Mouse (Mus musculus): ENCODE measurements around the gene Hdac5. TPM values are rescaled to one million over a fixed set of nuclear protein-coding genes. Genes with fewer than 3 reads are reported as not detected.

The Hdac5 gene
- polyA plus RNA-seq, 1 experiment from 2014 or later = 59.8 TPM

DNA sequence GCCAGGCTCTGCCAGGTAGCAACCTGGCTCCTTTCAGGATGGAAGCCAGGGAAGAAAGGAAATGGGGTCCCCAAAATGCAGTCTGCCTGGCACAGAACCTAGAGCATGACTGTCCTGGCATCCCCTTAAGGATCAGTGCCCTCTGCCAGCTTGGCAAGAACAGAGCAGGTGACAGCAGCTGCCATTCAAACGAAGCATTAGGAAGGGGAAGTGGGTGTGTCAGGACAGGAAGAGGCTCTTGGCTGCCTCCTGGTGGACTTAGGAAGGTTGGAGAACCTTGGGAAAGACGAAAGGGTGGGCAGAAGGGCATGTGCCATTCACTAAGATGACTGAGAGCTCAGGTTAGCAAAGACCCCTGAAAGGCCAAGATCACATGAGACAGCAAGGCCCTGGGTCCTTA lies 20.2 kb downstream of the Hdac5 start:
- Histone ChIP-seq H3K9me3 (ENCODE audit: low read length) (no peaks in the 10 kb centered on the region), H3K36me3 (ENCODE audit: insufficient read depth, low read length) (peaks cover 9% of the 10 kb centered on the region; the same call in 1 of the 2 replicates), H3K9ac (replicated peaks; ENCODE audit: low read length) (no peak overlapping the region), H3K4me1 (ENCODE audit: insufficient read depth, low read length) (peaks cover 53% of the 10 kb centered on the region), H3K27ac (ENCODE audit: low read length) (no peak overlapping the region), H3K4me3 (ENCODE audit: low read length) (no peak overlapping the region), H3K27me3 (ENCODE audit: insufficient read depth, low read length) (no peaks in the 10 kb centered on the region), H3K4me2 (replicated peaks; ENCODE audit: low read depth, low read length) (no peak overlapping the region)
- ATAC-seq (ENCODE audit: low FRiP score, low TSS enrichment) = no peak
- WGBS = 35% methylated on average over 2 of the region's 2 CpGs

GRCm38 (mm10) chr11:102208846-102209245 lies 21.1 kb downstream of the Hdac5 start:
- 56% methylated on average over 3 of the region's 4 CpGs for WGBS
- Histone ChIP-seq H3K27ac (ENCODE audit: low read length) (no peak overlapping the region), H3K9me3 (ENCODE audit: low read length) (no peaks in the 10 kb centered on the region), H3K27me3 (ENCODE audit: insufficient read depth, low read length) (no peaks in the 10 kb centered on the region), H3K36me3 (ENCODE audit: insufficient read depth, low read length) (peaks cover 16% of the 10 kb centered on the region; the same call in 1 of the 2 replicates), H3K4me1 (ENCODE audit: insufficient read depth, low read length) (peaks cover 44% of the 10 kb centered on the region), H3K9ac (replicated peaks; ENCODE audit: low read length) (no peak overlapping the region; the same call in 1 of the 2 replicates), H3K4me3 (ENCODE audit: low read length) (no peak overlapping the region), H3K4me2 (replicated peaks; ENCODE audit: low read depth, low read length) (no peak overlapping the region)
- ATAC-seq (ENCODE audit: low FRiP score, low TSS enrichment) = no peak

- no peak; the same call in 1 of the 2 replicates for ATAC-seq (ENCODE audit: low FRiP score, low TSS enrichment)
These were observed 21.9 kb downstream of the Hdac5 start for GRCm38 (mm10) chr11:102207825-102208777.

DNA sequence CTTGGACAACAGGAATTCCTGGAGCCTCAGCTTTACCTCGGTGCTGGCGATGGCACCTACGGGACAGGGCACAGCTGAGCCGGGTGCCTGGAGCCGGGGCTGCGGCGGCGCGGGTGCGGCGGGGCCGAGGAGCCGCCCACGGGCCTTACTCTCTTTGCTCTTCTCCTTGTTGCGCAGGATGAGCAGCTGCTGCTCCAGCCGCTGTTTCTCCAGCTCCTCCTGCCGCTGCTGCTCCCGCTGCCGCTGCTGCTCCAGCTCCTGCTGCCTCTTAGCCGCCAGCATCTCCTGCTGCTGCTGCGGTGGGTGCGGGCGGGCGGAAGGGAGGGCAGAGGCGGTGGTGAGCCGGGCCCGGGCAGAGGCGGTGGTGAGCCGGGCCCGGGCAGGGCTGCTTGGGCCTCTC lies 23.5 kb downstream of the Hdac5 start:
- H3K36me3 ChIP-seq (ENCODE audit: insufficient read depth, low read length) = peaks cover 27% of the 10 kb centered on the region
- peaks cover 34% of the 10 kb centered on the region for H3K4me1 ChIP-seq (ENCODE audit: insufficient read depth, low read length)
- H3K27me3 ChIP-seq (ENCODE audit: insufficient read depth, low read length) = no peaks in the 10 kb centered on the region
- no peak overlapping the region for H3K27ac ChIP-seq (ENCODE audit: low read length)
- no peak overlapping the region for H3K4me3 ChIP-seq (ENCODE audit: low read length)
- WGBS = 67% methylated on average over 30 of the region's 30 CpGs
- ATAC-seq (ENCODE audit: low FRiP score, low TSS enrichment) = no peak
- H3K9ac ChIP-seq (replicated peaks; ENCODE audit: low read length) = no peak overlapping the region
- no peak overlapping the region for H3K4me2 ChIP-seq (replicated peaks; ENCODE audit: low read depth, low read length)
- H3K9me3 ChIP-seq (ENCODE audit: low read length) = no peaks in the 10 kb centered on the region

More at GRCm38 (mm10) chr11:102207825-102208777, 21.9 kb downstream of the Hdac5 start:
- WGBS = 50% methylated on average over 11 of the region's 11 CpGs
- H3K27me3 ChIP-seq (ENCODE audit: insufficient read depth, low read length) = no peaks in the 10 kb centered on the region
- H3K9ac ChIP-seq (replicated peaks; ENCODE audit: low read length) = no peak overlapping the region
- H3K4me1 ChIP-seq (ENCODE audit: insufficient read depth, low read length) = peaks cover 43% of the 10 kb centered on the region
- H3K4me2 ChIP-seq (replicated peaks; ENCODE audit: low read depth, low read length) = peak overlapping the region; percentile 26; the same call in 1 of the 2 replicates
- H3K36me3 ChIP-seq (ENCODE audit: insufficient read depth, low read length) = peaks cover 17% of the 10 kb centered on the region; the same call in 1 of the 2 replicates
- H3K4me3 ChIP-seq (ENCODE audit: low read length) = no peak overlapping the region
- H3K9me3 ChIP-seq (ENCODE audit: low read length) = no peaks in the 10 kb centered on the region
- peak overlapping the region; percentile 51; the same call in 1 of the 2 replicates for H3K27ac ChIP-seq (ENCODE audit: low read length)

GRCm38 (mm10) chr11:102201408-102201821 lies 28.6 kb downstream of the Hdac5 start:
- Histone ChIP-seq H3K27me3 (ENCODE audit: insufficient read depth, low read length) (no peaks in the 10 kb centered on the region), H3K9me3 (ENCODE audit: low read length) (no peaks in the 10 kb centered on the region), H3K4me2 (replicated peaks; ENCODE audit: low read depth, low read length) (no peak overlapping the region), H3K36me3 (ENCODE audit: insufficient read depth, low read length) (peaks cover 49% of the 10 kb centered on the region), H3K9ac (replicated peaks; ENCODE audit: low read length) (no peak overlapping the region), H3K4me3 (ENCODE audit: low read length) (no peak overlapping the region), H3K27ac (ENCODE audit: low read length) (no peak overlapping the region), H3K4me1 (ENCODE audit: insufficient read depth, low read length) (no peaks in the 10 kb centered on the region)
- ATAC-seq (ENCODE audit: low FRiP score, low TSS enrichment) = no peak
- WGBS = 78% methylated on average over 12 of the region's 12 CpGs

DNA sequence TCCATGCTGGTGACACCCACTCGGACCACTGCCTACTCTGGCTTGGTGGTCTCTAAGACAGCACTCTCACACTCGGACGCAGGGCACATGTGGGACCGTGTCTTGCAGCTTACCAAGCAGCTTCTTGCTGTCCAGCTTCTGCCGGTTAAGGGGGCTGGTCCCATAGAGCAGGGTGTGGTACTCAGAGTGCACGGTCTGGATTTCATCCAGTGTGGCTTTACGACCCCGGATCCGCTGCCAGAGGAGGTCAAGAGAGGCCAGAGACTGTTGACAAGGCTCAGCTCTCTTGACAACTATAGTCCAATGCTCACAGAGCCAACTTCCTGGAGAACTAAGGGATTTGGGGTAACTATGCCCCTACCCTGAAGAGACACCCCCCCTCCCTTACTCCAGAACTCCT lies 30.1 kb downstream of the Hdac5 start:
- H3K4me3 ChIP-seq (ENCODE audit: low read length) = no peak overlapping the region
- 34% methylated on average over 9 of the region's 9 CpGs for WGBS
- no peak overlapping the region for H3K4me2 ChIP-seq (replicated peaks; ENCODE audit: low read depth, low read length)
- H3K9me3 ChIP-seq (ENCODE audit: low read length) = no peaks in the 10 kb centered on the region
- no peak for ATAC-seq (ENCODE audit: low FRiP score, low TSS enrichment)
- H3K4me1 ChIP-seq (ENCODE audit: insufficient read depth, low read length) = no peaks in the 10 kb centered on the region
- H3K9ac ChIP-seq (replicated peaks; ENCODE audit: low read length) = no peak overlapping the region
- peaks cover 56% of the 10 kb centered on the region for H3K36me3 ChIP-seq (ENCODE audit: insufficient read depth, low read length)
- H3K27me3 ChIP-seq (ENCODE audit: insufficient read depth, low read length) = no peaks in the 10 kb centered on the region
- H3K27ac ChIP-seq (ENCODE audit: low read length) = no peak overlapping the region

DNA sequence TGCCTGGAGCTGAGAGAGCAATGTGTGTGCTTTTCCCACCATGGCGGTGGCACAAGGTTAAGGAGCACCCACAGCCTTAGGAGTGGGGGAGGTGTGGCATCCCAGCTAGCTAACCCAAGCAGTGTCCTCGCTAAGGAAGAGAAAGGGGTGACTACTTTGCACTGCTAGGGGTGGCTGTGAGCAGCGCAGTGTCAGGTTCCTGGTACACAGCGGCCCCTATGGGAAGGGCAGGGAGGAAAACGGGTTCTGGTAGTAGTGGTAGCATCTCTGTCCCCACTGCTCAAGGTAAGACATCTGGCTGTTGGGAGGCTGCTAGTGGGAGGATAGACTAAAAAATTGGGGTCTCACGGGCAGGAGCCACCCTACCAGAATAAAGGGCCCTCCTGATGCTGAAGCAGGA lies 31.7 kb downstream of the Hdac5 start:
- WGBS = 70% methylated on average over 6 of the region's 6 CpGs
- H3K36me3 ChIP-seq (ENCODE audit: insufficient read depth, low read length) = peaks cover 59% of the 10 kb centered on the region

GRCm38 (mm10) chr11:102196018-102196797 lies 33.8 kb downstream of the Hdac5 start:
- ATAC-seq (ENCODE audit: low FRiP score, low TSS enrichment) = no peak
- no peak overlapping the region for H3K27ac ChIP-seq (ENCODE audit: low read length)
- H3K4me3 ChIP-seq (ENCODE audit: low read length) = no peak overlapping the region

More for the DNA sequence above, 31.7 kb downstream of the Hdac5 start:
- no peaks in the 10 kb centered on the region for H3K4me1 ChIP-seq (ENCODE audit: insufficient read depth, low read length)
- H3K9ac ChIP-seq (replicated peaks; ENCODE audit: low read length) = no peak overlapping the region
- H3K4me3 ChIP-seq (ENCODE audit: low read length) = no peak overlapping the region
- H3K9me3 ChIP-seq (ENCODE audit: low read length) = no peaks in the 10 kb centered on the region
- no peak for ATAC-seq (ENCODE audit: low FRiP score, low TSS enrichment)
- no peaks in the 10 kb centered on the region for H3K27me3 ChIP-seq (ENCODE audit: insufficient read depth, low read length)
- no peak overlapping the region for H3K27ac ChIP-seq (ENCODE audit: low read length)
- H3K4me2 ChIP-seq (replicated peaks; ENCODE audit: low read depth, low read length) = no peak overlapping the region

DNA sequence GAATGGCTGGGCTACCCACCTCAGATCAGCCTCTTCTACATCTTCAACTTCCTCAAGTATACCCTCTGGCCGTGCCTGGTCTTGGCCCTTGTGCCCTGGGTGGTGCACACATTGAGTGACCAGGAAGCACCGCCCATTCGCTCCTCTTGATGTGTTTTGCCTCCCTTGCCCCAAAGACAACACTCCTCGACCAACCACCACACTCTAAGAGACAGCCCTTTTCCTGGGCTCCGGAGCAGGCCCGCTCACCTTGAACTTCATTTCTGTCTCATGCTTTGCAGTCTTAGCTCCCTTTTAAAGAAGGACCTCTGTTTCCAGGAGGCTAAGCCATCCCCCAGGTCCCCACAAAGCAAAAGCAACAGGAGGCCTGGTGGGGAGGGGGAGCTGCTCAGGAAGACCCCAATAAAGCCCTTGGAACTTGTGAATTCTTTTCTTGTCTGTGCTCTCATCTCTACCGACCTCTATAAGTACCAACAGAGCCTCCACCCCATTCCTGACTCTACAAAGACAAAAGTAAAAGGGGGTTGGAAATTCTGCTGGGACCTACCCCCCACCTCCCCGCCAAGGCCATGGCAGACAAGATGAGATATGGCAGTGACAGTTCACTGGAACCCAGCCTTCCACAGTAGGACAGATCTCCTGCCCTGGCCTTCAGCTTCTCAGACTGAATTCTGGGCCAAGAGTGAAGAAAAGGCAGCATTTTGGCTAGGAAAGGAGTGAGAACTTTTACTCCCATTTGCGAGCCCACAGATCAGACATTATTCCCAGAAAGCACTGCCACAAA lies 36.1 kb downstream of the Hdac5 start:
- no peak for ATAC-seq (ENCODE audit: low FRiP score, low TSS enrichment)
- 78% methylated on average over 9 of the region's 9 CpGs for WGBS
- Histone ChIP-seq H3K9me3 (ENCODE audit: low read length) (no peaks in the 10 kb centered on the region), H3K27ac (ENCODE audit: low read length) (no peak overlapping the region), H3K9ac (replicated peaks; ENCODE audit: low read length) (no peak overlapping the region), H3K27me3 (ENCODE audit: insufficient read depth, low read length) (no peaks in the 10 kb centered on the region), H3K4me3 (ENCODE audit: low read length) (no peak overlapping the region), H3K4me1 (ENCODE audit: insufficient read depth, low read length) (peaks cover 18% of the 10 kb centered on the region), H3K36me3 (ENCODE audit: insufficient read depth, low read length) (peaks cover 44% of the 10 kb centered on the region), H3K4me2 (replicated peaks; ENCODE audit: low read depth, low read length) (no peak overlapping the region)

More at GRCm38 (mm10) chr11:102196018-102196797, 33.8 kb downstream of the Hdac5 start:
- Histone ChIP-seq H3K9ac (replicated peaks; ENCODE audit: low read length) (no peak overlapping the region), H3K4me1 (ENCODE audit: insufficient read depth, low read length) (peaks cover 2% of the 10 kb centered on the region), H3K36me3 (ENCODE audit: insufficient read depth, low read length) (peaks cover 53% of the 10 kb centered on the region), H3K4me2 (replicated peaks; ENCODE audit: low read depth, low read length) (no peak overlapping the region), H3K9me3 (ENCODE audit: low read length) (no peaks in the 10 kb centered on the region), H3K27me3 (ENCODE audit: insufficient read depth, low read length) (no peaks in the 10 kb centered on the region)
- WGBS = 89% methylated on average over 21 of the region's 21 CpGs

Data from kidney, embryonic 16.5 days (tissue).